Mouse (Mus musculus) forebrain, postnatal 0 days (tissue): ENCODE data around the gene Ppp4r4. TPM values are rescaled to one million over a fixed set of nuclear protein-coding genes. Genes with fewer than 3 reads are reported as not detected.

Experiments used
- ATAC-seq: fragments of 200-750 bp; cut with Nextera tagmentation; 2 replicates; pipeline ENCODE4 v1.8.0; 2017; ENCODE audit warnings: mild to moderate bottlenecking, moderate library complexity
- DNase-seq: peaks from one replicate; pipeline ENCODE4 v3.0.0-alpha.2; 2015
- H3K27ac ChIP-seq: fragments of 300-500 bp; sonication (generic); 2 replicates; pipeline ENCODE4 v1.5.1; 2014; ENCODE audit warnings: low read depth, mild to moderate bottlenecking, antibody characterized with exemption, low read length, moderate library complexity, mixed read lengths
- H3K27me3 ChIP-seq: fragments of 300-500 bp; sonication (generic); 2 replicates; pipeline ENCODE4 v1.6.1; 2014; ENCODE audit warnings: mild to moderate bottlenecking, low read length, mixed read lengths; ENCODE audit not compliant: insufficient read depth
- H3K36me3 ChIP-seq: fragments of 300-500 bp; sonication (generic); 2 replicates; pipeline ENCODE4 v1.6.1; 2014; ENCODE audit warnings: mild to moderate bottlenecking, moderate library complexity; ENCODE audit not compliant: insufficient read depth
- H3K4me1 ChIP-seq: fragments of 300-500 bp; sonication (generic); 2 replicates; pipeline ENCODE4 v1.6.1; 2014; ENCODE audit warnings: antibody characterized with exemption; ENCODE audit not compliant: insufficient read depth
- H3K4me2 ChIP-seq: fragments of 300-500 bp; sonication (generic); 2 replicates; pipeline ENCODE4 v1.6.1; 2014; ENCODE audit warnings: low read depth, mild to moderate bottlenecking, moderate library complexity
- H3K4me3 ChIP-seq: fragments of 300-500 bp; sonication (generic); 2 replicates; pipeline ENCODE4 v1.5.1; 2014; ENCODE audit warnings: low read depth, low read length, mixed read lengths
- H3K9ac ChIP-seq: fragments of 300-500 bp; sonication (generic); 2 replicates; pipeline ENCODE4 v1.6.1; 2014; ENCODE audit warnings: mild to moderate bottlenecking
- H3K9me3 ChIP-seq: fragments of 300-500 bp; sonication (generic); 2 replicates; pipeline ENCODE4 v1.6.1; 2016; ENCODE audit warnings: low read length
- CTCF ChIP-seq: sonication (generic); IDR thresholded peaks from 2 replicates; pipeline ENCODE4 v1.5.1; 2016; ENCODE audit warnings: antibody characterized with exemption, control low read depth, low read depth
- WGBS: fragments of 180-500 bp; shearing (Covaris S2); extraction: QIAGEN DNeasy Blood & Tissue Kit; methylation state at CpG from one replicate; pipeline ENCODE4 v1.1.7; 2014; 5-methylcytosine and 5-hydroxymethylcytosine counted together
- polyA plus RNA-seq: library from polyadenylated mRNA; unstranded; fragments of >200 nt; fragmentation: Nextera tagmentation; extraction: Ambion mirVana; gene quantifications from 2 replicates; pipeline ENCODE4 v1.2.1, GENCODE M21; 2015
- total RNA-seq: library from RNA; depleted of rRNA; stranded (reverse); fragments of >200 nt; gene quantifications from 2 replicates; pipeline ENCODE4 v1.2.3, GENCODE M21; 2014

Ppp4r4 gene
- total and polyA plus RNA-seq, 2 experiments from 2014 or later: 3.4 to 12.4 TPM

GRCm38 (mm10) chr12:103530596-103530995 lies 1.5 kb upstream of the Ppp4r4 start:
- 76% methylated on average over 2 of the region's 2 CpGs for WGBS
- Histone ChIP-seq H3K27ac (no peak overlapping the region), H3K36me3 (no peaks in the 10 kb centered on the region), H3K4me2 (no peak overlapping the region), H3K27me3 (no peaks in the 10 kb centered on the region), H3K9ac (no peak overlapping the region), H3K4me3 (no peak overlapping the region), H3K9me3 (no peaks in the 10 kb centered on the region), H3K4me1 (0 out of 2 replicates have a peak, but pooled peaks cover 4% of the 10 kb centered on the region)
- TF ChIP-seq CTCF: no peak
- no peak for ATAC-seq
- no peak for DNase-seq

DNA sequence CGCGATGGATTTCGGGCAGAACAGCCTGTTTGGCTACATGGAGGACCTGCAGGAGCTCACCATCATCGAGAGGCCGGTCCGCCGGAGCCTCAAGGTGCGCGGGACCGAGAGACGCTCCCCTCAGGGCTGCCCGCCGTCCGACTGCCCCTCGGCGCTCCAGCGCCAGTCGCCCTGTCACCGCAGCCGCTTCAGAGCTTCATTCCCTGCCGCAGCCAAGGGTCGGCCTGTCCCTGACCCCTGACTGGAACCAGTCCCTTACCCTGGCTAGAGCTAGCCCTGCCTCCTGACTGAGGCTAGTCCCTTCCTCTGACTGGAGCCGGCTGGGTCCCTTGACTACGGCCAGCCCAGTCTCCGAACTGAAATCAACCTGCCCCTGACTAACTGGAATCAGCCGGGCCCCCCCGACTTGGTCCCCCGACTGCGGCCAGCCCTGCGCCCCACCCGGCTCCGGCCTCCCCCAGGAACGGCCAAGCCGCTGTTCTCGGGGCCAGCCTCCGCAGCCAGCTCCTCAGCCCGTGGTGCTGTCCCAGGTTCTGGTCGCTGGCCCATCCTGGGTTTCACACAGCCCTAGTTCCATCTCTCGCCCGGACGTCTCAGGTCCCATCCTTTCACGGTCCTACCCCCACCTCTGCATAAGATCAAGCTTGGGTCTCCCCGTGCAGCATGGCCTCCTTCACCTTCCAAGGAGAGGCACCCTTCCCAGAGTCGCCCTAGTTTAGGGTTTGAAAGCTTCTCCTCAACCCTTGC lies 739 bp downstream of the Ppp4r4 start:
- Histone ChIP-seq H3K27me3 (no peaks in the 10 kb centered on the region), H3K4me2 (peak overlapping the region; percentile 96), H3K9me3 (no peaks in the 10 kb centered on the region), H3K4me3 (peak overlapping the region; percentile 70), H3K36me3 (no peaks in the 10 kb centered on the region), H3K9ac (peak overlapping the region; percentile 68), H3K27ac (peak overlapping the region; percentile 41; the same call in 1 of the 2 replicates), H3K4me1 (0 out of 2 replicates have a peak, but pooled peaks cover 4% of the 10 kb centered on the region)
- no peak for DNase-seq
- no peak for TF ChIP-seq CTCF
- WGBS: 5% methylated on average over 44 of the region's 44 CpGs
- peak; percentile 28 for ATAC-seq

GRCm38 (mm10) chr12:103540429-103540828 lies 8.3 kb downstream of the Ppp4r4 start:
- no peak for TF ChIP-seq CTCF
- ATAC-seq: no peak
- no peak overlapping the region for H3K27ac ChIP-seq
- H3K9ac ChIP-seq: no peak overlapping the region
- no peaks in the 10 kb centered on the region for H3K36me3 ChIP-seq
- H3K27me3 ChIP-seq: no peaks in the 10 kb centered on the region
- WGBS: 80% methylated on average over 4 of the region's 4 CpGs
- H3K4me2 ChIP-seq: no peak overlapping the region
- DNase-seq: no peak
- H3K4me1 ChIP-seq: no peaks in the 10 kb centered on the region
- H3K9me3 ChIP-seq: no peaks in the 10 kb centered on the region
- no peak overlapping the region for H3K4me3 ChIP-seq

- no peak for TF ChIP-seq CTCF
Observed at GRCm38 (mm10) chr12:103543351-103543750, 11.3 kb downstream of the Ppp4r4 start.

GRCm38 (mm10) chr12:103544213-103544612 lies 12.1 kb downstream of the Ppp4r4 start:
- Histone ChIP-seq H3K36me3 (no peaks in the 10 kb centered on the region), H3K4me1 (no peaks in the 10 kb centered on the region), H3K27ac (no peak overlapping the region), H3K9me3 (no peaks in the 10 kb centered on the region), H3K4me2 (no peak overlapping the region), H3K9ac (no peak overlapping the region), H3K4me3 (no peak overlapping the region), H3K27me3 (no peaks in the 10 kb centered on the region)
- DNase-seq: peak; percentile 72
- TF ChIP-seq CTCF: peak; percentile 80
- ATAC-seq: no peak
- WGBS: 6% methylated on average over 3 of the region's 3 CpGs

More at GRCm38 (mm10) chr12:103543351-103543750, 11.3 kb downstream of the Ppp4r4 start:
- Histone ChIP-seq H3K27ac (no peak overlapping the region), H3K4me3 (no peak overlapping the region), H3K27me3 (no peaks in the 10 kb centered on the region), H3K36me3 (no peaks in the 10 kb centered on the region), H3K4me2 (no peak overlapping the region), H3K9ac (no peak overlapping the region), H3K9me3 (no peaks in the 10 kb centered on the region), H3K4me1 (no peaks in the 10 kb centered on the region)
- ATAC-seq: no peak
- DNase-seq: no peak
- 92% methylated on average over 2 of the region's 2 CpGs for WGBS

DNA sequence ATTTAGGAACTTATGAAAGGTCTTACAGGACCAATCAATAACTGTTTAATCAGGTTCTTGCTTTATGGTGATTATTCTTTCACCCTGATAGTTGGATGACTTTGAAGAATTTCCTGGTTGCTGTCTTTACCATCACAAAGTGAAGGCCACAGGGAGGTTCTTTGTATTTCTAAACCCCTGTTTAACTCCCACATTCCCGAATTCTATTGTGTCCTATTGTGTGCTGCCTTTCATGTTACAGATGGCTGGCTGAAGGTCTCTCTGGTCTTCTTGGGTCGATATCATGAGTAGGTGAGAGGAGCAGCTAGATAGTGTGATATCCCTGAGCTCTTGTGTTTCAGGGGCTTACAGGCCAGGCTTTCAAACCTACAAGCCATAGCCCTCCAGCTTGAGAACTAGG lies 15.4 kb downstream of the Ppp4r4 start:
- DNase-seq (no peak), ATAC-seq (no peak)
- Histone ChIP-seq H3K36me3 (no peaks in the 10 kb centered on the region), H3K27ac (no peak overlapping the region), H3K4me2 (no peak overlapping the region), H3K4me3 (no peak overlapping the region), H3K4me1 (no peaks in the 10 kb centered on the region), H3K9me3 (no peaks in the 10 kb centered on the region), H3K9ac (no peak overlapping the region), H3K27me3 (no peaks in the 10 kb centered on the region)
- 18% methylated on average over 2 of the region's 2 CpGs for WGBS
- no peak for TF ChIP-seq CTCF

DNA sequence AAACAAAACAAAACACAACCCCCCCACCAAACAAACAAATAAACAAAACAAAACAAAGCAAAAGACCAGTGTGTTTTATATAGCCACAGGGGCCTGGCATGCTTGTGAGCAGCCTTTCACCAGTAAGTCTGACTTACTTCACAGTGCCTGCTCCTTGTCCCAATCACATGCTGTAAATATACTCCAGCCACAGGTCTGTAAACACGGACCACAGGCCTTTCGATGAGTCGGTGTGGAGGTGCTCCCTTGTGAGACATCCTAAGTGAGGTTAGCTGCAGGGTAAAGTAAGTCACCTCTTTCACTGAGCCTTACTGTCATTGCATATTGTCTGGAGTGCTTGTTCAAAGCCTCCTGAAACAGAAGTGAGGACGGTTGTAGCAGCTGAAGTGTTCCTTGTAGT lies 16.4 kb downstream of the Ppp4r4 start:
- Histone ChIP-seq H3K27me3 (no peaks in the 10 kb centered on the region), H3K4me1 (no peaks in the 10 kb centered on the region), H3K36me3 (no peaks in the 10 kb centered on the region), H3K4me2 (no peak overlapping the region), H3K4me3 (no peak overlapping the region), H3K9me3 (no peaks in the 10 kb centered on the region), H3K27ac (no peak overlapping the region), H3K9ac (no peak overlapping the region)
- no peak for TF ChIP-seq CTCF
- no peak for DNase-seq
- ATAC-seq: no peak
- WGBS: 85% methylated on average over 4 of the region's 4 CpGs
